Mouse (Mus musculus) layer of hippocampus, postnatal 25 days (tissue): ENCODE data around the gene Kmt2c. TPM values are rescaled to one million over a fixed set of nuclear protein-coding genes. Genes with fewer than 3 reads are reported as not detected.

Experiments used
- DNase-seq, 2 experiments: peaks; one replicate each; pipeline ENCODE4 v3.0.0; 2022; ENCODE audit warnings: mixed read lengths in 2 of 2, low spot score in 1 of 2; ENCODE audit errors: extremely low spot score in 1 of 2
- total RNA-seq, 2 experiments: library from RNA; stranded (reverse); gene quantifications; 2 replicates each; pipeline ENCODE4 v1.2.3; 2021

The Kmt2c gene
- 10 to 100 TPM; 68.9 to 87.2 TPM for total RNA-seq

DNA sequence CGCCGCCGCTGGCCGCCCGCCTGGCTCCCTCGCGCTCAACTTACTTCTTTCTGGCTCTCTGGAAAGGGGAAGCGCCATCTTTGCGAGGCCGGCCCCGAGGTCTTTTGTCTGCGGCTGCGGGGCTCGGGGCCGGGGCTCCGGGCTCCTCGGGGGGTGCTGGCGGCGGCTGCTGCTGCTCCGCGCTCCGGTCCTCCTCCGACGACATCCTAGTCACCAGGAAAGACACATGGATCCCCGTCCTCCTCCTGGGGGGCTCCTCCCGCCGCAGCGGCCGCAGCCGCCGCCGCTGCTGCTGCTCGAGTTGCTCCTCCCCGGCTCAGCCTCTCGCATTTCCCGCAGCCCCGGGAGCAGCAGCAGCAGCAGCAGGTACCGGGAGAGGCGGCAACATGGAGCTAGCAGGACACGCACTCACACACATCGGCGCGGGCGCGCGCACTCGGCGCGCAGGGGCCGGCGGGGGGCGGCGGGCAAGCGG is at the start of gene Kmt2c:
Gene Kmt2c, minus strand, starts transcription at position 438 of the 475 bp plus-strand sequence.
- DNase-seq: peak; percentile 68 to 69

DNA sequence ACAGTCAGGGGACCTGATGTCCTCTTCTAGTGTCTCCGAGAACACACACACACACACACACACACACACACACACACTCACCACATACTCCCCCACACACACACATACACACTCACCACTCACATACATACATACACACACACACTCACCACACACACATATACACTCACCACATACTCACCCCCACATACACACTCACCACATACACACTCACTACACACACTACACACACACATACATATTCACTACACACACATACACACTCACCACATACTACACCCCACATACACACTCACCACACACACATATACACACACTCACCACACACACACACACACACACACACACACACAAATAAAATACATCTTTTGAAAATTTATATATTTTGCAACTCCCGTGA is 48.3 kb upstream of the Kmt2c start:
- no peak for DNase-seq

DNA sequence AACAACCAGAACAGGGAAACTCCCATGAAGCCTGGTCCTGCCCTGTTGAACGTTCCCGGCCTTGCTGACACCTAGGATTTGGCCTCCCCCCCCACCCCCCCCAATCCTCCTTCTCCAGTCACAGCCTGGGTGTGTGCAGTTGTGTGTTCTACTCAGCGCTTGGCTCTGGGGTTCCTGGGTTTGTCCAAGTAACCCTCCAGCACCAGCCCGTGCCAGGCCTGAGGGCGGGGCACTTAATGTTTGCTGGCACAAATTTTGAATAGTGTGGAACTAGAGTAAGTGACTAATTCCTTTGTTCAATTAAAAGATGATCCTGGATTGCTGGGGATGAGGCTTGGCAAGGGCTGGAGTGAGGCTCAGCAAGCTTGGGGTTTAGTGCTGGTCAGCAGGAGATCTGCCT is 46.0 kb upstream of the Kmt2c start:
- no peak for DNase-seq

DNA sequence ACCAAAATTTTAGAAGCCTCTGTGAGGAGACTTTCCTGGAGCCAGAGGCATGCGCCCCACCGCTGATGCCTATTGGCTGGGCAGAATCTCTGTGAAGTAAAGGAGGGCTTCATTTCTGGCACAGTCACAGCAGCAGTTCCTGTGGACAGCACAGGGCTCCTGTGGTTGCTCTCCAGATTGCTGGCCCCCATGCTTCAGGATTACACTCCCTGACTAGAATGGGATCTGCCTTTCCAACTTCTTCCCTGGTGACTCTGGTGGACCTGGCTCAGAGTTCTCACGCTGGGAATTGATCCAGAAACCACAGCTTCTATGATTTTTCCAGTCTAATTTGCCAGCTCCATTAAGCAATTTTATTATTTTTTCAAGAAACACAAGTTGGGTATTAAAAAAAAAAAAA is 45.5 kb upstream of the Kmt2c start:
- DNase-seq: no peak

DNA sequence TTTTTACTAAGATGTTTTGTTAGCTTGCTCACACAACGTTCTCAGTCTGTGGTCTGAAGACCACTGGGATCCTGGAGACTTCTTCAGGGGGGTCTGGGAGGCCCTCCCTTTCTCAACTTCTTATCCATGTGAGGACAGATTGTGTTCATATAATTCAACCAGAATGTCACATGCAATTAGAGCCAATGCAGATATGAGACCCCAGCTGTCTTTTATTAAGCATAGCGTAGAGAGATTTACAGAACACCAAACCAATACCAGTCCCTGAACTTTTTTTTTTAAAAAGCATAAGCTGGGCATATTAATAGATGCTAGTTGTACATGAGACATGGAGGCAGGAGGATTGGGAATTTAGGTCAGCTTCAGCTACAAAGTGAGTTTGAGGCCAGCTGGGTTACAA is 43.1 kb upstream of the Kmt2c start:
- DNase-seq: no peak

DNA sequence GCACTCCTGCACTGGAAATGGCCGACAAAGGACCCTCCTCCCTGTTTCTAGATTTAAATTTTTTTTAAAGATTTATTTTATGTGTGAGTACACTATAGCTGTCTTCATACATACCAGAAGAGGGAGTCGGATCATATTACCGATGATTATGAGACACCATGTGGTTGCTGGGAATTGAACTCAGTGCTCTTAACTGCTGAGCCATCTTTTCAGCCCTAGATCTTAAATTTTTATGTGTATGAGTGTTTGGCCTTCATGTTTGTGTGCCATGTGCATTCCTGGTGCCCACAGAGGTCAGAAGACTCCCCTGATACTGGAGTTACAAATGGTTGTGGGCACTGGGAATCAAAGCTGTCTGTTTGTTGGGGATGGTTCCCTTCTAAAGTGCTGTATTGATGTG is 42.3 kb upstream of the Kmt2c start:
- DNase-seq: no peak

DNA sequence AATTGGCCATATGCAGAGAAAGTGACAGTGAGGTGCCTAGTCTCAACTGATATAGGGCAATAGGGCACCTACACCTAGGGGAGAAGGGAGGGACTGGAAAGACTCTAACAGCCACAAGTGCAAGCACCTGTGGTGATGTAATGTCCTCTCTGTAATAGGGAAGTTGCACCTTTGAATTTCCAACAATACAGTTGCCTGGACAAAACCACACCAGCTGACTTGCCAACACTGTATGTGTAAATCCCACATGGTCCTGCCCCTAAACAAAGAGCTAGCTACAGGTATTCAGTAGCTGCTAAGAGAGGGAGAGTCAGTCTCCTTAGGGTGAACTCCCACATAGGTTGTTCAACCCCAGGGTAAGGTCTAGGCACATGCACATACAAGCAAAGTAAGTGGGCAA is 41.8 kb upstream of the Kmt2c start:
- no peak for DNase-seq

DNA sequence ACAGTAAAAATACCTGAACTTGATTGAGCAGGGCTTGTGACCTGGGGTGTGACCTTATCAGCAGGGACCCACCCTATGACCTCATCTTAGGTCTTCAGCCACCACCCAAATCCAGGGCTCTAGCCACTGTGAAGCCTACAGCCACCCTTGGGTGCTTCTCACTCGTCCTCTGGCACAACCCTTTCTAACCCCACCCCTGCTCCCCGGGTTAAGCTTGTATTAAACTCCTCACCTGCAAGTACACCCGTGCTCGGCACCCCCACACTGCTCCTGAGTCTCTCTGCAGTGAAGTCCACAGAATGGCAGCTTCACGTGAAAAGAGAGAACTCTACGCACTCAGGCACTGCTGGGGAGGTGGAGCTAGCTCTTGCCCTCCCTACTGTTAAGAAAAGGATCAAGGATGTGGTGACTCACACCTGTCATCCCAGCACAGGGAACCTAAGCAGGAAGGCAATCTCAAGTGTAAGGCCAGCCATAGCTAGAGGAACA is 38.4 kb upstream of the Kmt2c start:
- no peak for DNase-seq

DNA sequence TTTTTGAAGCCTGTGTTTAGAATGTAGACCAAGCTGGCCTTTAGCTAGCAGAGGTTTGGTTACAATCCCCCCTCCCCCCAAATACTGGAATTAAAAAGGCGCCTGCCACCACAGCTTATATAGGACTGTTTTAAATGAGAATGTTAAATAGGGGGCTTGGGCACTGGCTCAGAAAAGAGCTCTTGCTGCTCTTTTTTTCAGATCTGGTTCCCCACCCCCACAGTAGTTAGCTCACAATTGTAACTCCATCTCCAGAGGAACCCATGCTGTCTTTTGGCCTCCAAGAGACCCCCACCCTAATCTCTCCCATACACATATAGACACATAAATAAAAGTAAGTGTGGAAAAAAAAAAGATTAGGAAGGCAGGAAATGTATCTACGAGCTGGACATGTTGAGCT is 37.9 kb upstream of the Kmt2c start:
- DNase-seq: no peak

DNA sequence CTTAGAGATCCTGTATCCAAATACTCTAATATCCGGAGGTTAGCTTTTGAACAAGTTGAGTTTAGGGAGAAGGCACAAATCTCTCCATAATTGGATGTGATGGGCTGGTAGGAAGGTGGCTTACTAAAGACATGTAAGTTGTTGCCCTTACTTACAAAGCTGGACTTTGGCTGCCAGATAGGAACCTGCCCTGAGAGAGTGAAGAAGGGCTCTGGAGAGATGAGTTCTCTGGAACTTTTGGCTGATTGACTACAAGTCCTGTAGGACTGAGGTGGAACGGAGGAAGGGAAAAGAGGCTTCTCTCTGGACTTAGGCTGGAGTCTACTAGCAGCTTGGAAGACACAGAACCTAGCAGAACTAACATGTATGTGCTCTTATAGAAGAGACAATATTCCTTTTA is 37.0 kb upstream of the Kmt2c start:
- no peak for DNase-seq

DNA sequence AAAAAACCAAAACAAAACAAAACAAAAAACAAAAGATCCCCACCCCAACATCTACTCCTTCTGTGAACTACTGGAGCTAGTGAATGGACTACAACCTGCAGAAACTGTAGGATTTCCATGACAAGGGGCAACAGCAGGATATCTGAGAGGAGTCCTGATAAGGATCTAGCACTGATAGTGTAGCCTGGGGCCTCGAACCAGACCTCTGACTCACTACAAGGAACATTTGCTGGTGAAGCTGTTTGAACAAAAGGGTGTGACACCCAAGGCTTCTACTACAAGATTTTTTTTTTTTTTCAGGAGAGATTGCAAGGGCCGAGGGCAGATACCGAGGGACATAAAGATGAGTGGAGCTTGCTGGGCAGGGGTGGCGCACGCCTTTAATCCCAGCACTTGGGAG is 34.7 kb upstream of the Kmt2c start:
- DNase-seq: no peak

DNA sequence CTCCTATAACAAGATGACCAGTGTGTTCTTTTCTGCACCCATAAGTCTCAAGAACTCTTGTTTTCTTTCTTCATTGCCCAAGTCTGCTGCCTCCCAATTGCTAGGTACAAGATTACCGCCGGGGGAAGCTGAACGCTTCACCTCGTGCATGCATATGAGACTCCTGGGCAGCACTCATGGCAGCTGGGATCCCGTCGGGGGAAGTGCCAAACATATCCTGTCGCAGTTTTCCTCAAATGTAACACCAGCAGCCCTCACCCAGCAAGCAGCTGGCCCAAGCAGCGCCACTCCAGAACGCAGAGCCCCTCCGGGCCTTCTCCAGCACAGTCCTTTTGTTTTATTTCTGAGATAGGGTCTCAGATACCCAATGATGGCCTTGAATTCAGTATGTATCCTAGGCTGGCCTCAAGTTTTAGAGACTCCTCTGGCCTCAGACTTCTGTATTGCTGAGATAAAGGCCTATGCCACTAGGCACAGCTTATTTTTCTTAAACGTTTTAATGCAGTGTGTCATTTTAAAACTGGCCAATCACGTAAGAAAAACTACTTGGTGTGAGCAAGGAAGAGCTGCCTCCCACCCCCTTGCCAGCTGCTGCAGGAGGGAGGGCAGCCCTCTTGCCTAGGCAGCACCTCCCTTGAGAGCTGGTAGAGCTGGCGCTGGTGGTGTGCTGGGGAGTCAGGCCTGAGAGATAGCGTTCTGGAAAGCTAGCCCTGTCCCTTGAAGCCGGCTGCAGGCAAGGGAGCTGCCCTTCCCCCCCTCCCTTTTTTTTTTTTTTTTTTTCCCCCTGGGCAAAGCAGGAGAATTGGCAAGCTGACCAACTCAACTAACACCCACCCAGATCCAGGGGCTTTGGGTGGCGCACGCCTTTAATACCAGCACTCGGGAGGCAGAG is 33.9 kb upstream of the Kmt2c start:
- DNase-seq: no peak

DNA sequence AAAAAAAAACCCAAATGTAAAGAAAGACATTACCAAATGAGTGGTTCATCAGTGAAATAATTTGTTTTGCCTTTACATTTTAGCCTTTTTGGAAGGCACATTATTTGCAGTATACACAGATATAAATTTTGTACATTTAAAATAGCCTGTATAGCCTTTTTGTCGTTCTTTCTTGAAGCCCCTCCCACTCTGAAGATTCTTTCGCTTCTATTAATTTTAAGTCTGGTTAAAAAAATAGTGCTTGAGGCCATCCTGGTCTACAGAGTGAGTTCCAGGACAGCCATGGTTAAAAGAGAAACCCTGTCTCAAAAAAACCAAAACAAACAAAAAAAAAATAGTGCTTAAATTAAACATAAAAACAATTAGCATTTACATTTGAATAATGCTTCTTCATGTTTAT is 32.0 kb upstream of the Kmt2c start:
- no peak for DNase-seq

DNA sequence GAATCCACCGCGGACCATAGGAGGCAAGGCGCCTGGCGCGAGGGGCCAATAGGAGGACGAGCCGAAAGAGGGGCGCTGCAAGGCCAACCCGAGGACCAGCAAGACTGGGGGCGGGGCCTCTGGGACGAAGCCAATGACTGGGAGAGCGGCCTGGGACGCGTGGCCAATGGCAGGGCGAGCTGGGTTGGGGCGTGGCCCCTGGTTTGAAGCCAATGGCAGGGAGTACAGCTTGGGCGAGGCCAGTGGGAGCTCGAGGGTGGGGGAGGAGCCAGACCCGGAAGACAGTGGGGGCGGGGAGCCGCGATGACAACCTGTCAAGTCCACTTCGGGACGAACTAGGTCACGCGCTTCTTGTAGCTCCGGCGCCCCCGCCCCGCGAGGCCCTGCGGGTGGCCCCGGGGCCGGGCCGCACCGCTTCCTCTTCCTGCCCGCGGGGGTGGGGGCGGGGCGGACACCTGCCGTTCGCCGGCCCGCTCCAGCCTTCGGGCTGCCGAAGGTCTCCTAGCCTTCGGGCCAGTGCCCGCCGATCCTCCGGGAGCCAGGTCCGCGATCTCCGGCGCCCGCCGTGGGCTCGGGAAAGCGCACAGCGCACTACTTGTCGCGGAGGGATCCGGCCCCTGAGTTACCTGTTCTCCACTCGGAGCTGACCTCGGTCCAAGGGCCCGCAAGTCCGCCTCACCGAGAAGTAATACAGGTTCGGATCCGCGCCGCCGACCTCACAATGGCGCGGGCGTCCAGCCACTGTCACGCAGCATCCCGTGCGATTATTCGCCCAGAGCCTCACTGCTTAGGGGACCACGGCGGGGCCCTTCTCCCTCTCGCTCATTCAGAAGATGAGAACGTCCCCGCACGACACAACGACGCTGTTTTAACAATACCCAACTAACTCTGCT is 31.2 kb upstream of the Kmt2c start:
- peak; percentile 96 to 97 for DNase-seq

DNA sequence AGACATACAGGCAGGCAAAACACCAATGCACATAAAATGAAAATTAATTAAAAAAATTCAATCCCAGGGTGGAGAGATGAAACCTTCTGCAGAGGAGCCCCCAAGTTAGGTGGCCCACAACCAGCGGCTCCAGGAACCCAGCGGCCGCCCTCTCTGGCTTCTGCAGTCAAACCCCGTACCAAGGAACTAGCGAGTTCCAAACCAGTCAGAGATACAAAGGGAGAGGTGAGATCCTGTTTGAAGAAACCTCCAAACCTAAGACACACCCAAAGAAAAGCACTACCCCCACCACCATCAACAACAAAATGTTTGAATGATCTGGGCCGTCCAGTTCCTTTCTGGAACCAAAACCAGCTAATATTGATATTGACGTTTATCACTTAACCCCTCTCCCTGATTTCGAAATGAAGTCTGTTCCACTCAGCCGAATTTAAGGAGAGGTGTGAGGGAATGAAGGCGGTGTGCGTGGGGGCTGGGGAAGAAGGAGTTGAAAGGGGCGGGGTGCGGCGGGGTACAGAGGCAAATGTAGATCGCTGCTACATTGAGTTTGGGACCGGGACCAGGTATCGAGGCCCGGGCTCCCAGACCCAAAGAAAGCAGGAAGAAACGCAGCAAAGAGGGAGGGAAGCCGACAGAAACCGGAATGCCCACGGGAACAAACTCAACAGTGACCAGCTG is 30.4 kb upstream of the Kmt2c start:
- no peak for DNase-seq

DNA sequence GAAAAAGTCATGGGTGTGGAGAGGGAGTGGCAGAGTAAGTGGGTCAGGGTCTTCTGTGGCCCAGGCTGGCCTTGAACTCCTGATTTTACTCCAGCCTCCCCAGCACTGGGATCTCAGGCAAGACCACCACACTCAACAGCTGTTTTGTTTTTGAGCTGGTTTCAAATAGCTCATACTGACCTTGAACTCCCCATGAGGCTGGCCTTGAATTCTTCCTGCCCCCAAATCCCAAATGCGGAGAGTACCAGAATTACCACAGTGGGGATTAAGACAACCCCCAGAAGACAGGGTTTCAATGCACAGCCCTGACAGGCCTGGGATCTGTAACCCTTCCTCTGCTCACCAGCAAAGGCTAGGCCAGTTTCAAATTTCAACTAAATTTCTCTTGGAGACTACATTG is 29.4 kb upstream of the Kmt2c start:
- DNase-seq: no peak

DNA sequence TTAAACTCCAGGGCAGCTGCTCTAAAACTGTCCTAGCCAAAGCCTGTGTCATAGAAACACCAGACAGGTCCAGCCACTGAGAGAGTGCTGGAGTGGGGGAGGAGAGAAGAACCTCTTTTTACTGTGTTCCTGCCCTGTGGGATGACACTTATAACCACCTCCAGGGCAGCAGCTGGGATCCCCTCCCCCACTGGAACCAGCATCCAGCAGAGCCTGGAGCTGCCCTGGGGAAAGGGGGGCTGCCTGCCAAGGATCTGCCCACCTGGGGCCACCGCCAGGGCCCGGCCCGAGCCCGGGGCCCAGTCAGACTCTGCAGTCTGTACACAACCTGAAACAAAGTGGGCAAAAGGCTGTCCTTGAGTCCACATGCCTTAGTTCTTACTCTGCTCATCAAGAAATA is 28.3 kb upstream of the Kmt2c start:
- no peak for DNase-seq

DNA sequence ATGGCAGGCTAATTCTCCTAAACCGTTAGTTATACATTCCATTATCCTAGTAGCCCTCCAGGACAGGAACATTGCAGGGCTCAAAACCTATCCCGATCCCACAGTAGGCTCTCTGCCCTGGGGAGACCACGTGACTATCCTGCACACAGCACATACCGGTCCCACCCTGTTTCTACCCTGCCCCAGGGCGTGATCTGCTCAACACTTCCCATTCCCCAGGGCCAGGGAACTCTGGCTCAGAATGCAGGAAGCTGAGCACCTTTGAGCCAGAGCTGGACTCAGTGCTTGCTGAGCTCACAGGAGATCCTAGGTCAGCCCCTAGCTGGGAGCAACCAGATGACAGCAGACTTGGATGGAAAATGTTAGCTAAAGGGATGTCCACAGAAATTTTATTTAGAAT is 27.5 kb upstream of the Kmt2c start:
- DNase-seq: no peak

DNA sequence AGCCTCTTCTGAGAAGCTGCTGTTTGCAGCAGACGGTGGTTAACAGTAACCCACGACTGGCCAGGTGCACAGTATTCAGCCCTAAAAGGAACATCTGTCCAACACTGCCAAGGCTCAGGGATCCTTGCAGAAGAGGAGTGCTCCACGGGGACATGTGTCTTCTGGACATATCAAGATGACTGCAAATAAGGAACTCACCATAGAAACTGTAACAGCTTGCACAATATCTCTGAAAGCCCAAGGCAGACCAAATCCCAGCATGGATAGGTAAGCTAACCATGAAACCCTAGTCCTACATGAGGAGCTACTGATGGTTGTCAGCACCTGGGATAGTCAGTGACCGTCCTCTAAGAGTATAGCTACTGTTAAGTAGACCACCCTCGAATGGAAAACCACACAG is 22.9 kb upstream of the Kmt2c start:
- DNase-seq: no peak

DNA sequence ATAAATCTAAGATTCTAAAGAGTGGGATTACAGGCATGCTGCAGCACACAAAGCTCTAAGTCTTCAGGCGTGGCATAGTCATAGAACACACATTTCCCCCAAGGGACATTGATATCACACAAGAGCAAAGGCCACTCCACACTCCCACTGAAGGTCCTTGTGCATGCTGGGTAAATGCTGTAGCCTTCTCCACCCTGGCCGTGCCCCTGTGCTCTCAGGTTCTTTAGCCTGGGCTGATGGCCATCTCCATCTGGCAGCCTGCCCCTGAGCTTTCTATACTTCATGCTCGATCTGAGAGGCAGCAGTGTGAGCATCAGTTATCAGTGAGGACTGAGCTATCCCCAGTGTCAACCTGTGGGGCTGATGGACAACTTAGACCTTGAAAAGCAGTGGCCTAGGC is 21.2 kb upstream of the Kmt2c start:
- no peak for DNase-seq

DNA sequence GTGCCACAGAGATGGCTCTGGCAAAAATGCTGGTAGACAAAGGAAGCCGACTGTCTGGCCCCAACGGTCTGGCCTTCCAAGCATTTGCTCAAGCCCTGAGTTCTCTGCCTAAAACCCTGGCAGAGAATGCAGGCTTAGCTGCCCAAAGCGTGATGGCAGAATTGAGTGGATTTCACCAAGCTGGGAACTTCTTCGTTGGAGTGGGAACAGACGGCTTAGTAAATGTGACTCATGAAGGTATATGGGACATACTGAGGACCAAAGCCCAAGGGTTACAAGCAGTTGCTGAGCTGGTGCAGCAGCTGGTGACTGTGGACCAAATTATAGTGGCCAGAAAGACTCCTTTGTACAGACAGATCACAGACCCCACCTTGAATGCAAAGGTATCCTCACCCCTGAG is 19.0 kb upstream of the Kmt2c start:
- no peak for DNase-seq
